In the genomic region with DNA sequence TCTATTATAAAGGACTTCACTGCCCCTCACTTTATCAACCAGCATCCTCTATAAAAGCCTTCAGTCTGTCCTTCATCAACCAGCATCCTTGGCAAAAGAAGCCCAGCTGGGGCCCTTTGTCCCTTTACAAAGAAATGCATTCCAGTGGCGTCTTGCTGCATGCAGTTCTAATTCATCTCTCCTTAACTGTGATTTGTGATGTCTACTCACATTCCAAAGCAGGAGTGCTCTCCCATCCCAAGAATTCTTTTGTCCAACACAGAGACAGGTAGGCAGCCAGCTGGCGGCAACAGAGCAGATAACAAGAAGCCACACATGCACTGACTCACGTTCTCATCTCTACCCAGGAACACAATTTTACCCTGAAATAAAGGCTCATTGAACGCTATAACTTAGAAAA, we compare ENCODE assay signal across 31 mouse cellular contexts.
A peak's percentile ranks its signal among the peaks of the same experiment; 100 is the strongest.
DNase-seq lines count a peak whose midpoint lies in the region; ATAC-seq and TF ChIP-seq lines count a peak whose summit lies in the region.
"Had no signal": no experiment of that assay in that cellular context is flagged by ENCODE, and none has a peak within 500 bp of the region (broad histone marks: within the 10 kb centered on the region; RNA-seq: fewer than 3 reads in every experiment).

No protein-coding gene starts in this region.

- no peak overlapping the region for H3K4me2 ChIP-seq in forebrain, embryonic 11.5 days (ENCODE audit: low read depth, low read length, severe bottlenecking)
- H3K4me2 ChIP-seq in midbrain, embryonic 14.5 days (ENCODE audit: low read length), result no peak overlapping the region
- H3K4me2 ChIP-seq: embryonic facial prominence, embryonic 12.5 days; embryonic facial prominence, embryonic 15.5 days; forebrain, embryonic 13.5 days; heart, embryonic 11.5 days; heart, embryonic 15.5 days; hindbrain, embryonic 14.5 days had no signal

- no peak overlapping the region for H3K9ac ChIP-seq in forebrain, embryonic 11.5 days (ENCODE audit: low read length)
- H3K9ac ChIP-seq in midbrain, embryonic 14.5 days (replicated peaks; ENCODE audit: low read length), result no peak overlapping the region
- no peak overlapping the region for H3K9ac ChIP-seq in ES-E14 (ENCODE audit: insufficient read depth, low read depth, low read length, poor library complexity, severe bottlenecking)
- H3K9ac ChIP-seq: embryonic facial prominence, embryonic 12.5 days; embryonic facial prominence, embryonic 15.5 days; forebrain, embryonic 13.5 days; heart, embryonic 15.5 days; hindbrain, embryonic 14.5 days had no signal

- no peak overlapping the region for H3K4me3 ChIP-seq in forebrain, embryonic 10.5 days
- no peak overlapping the region for H3K4me3 ChIP-seq in forebrain, embryonic 11.5 days (ENCODE audit: low read depth, low read length)
- H3K4me3 ChIP-seq in midbrain, embryonic 10.5 days, result no peak overlapping the region
- no peak overlapping the region for H3K4me3 ChIP-seq in midbrain, embryonic 14.5 days (replicated peaks; ENCODE audit: low read depth, low read length)
- no peak overlapping the region for H3K4me3 ChIP-seq in ES-E14 (ENCODE audit: insufficient read depth in 1 of 2, low read depth in 1 of 2, low read length in 2 of 2, poor library complexity in 1 of 2, severe bottlenecking in 1 of 2)
- H3K4me3 ChIP-seq: embryonic facial prominence, embryonic 12.5 days; embryonic facial prominence, embryonic 15.5 days; forebrain, embryonic 13.5 days; gastrocnemius, adult 2 months; heart, embryonic 15.5 days had no signal

- in situ Hi-C loops in ES-E14 (cut with MboI; ENCODE audit: low sequenced_read_pairs in 2 of 2, unreplicated experiment in 2 of 2), result no loop called here

- no peak for DNase-seq in forebrain, embryonic 10.5 days (ENCODE audit: extremely low spot score, low spot score)
- no peak for DNase-seq in forebrain, embryonic 11.5 days (ENCODE audit: low spot score)
- DNase-seq in midbrain, embryonic 10.5 days (ENCODE audit: low spot score), result no peak
- no peak for DNase-seq in midbrain, embryonic 14.5 days
- DNase-seq in ES-E14 (ENCODE audit: low read depth, low spot score), result peak; percentile 44
- DNase-seq in ZHBTc4 (ENCODE audit: low read depth, low spot score), result peak; percentile 87
- no peak for DNase-seq in ovary, adult 18-20 months (ENCODE audit: low spot score)
- DNase-seq in adrenal gland, adult 8-10 months, result no peak
- DNase-seq: adrenal gland, postnatal 10 days; adrenal gland, postnatal 36 days; cerebellum, adult 18-20 months; cerebellum, adult 9-11 months; cerebellum, postnatal 25 days; gastrocnemius, adult 2 months; gastrocnemius, postnatal 14 days; heart, adult 18-20 months; heart, postnatal 10 days; heart, postnatal 36 days; kidney, adult 2 months had no signal

- no peaks in the 10 kb centered on the region for H3K36me3 ChIP-seq in forebrain, embryonic 10.5 days (replicated peaks)
- H3K36me3 ChIP-seq in forebrain, embryonic 11.5 days (ENCODE audit: control insufficient read depth, insufficient read depth, low read length), result no peaks in the 10 kb centered on the region
- no peaks in the 10 kb centered on the region for H3K36me3 ChIP-seq in midbrain, embryonic 10.5 days
- no peaks in the 10 kb centered on the region for H3K36me3 ChIP-seq in midbrain, embryonic 14.5 days (ENCODE audit: control insufficient read depth, insufficient read depth, low read length)
- no peaks in the 10 kb centered on the region for H3K36me3 ChIP-seq in ES-E14 (ENCODE audit: control insufficient read depth, insufficient read depth, low read length, poor library complexity, severe bottlenecking)
- H3K36me3 ChIP-seq: embryonic facial prominence, embryonic 12.5 days; embryonic facial prominence, embryonic 15.5 days; heart, embryonic 15.5 days had no signal

- no peak for ATAC-seq in forebrain, embryonic 11.5 days (replicated peaks; ENCODE audit: low FRiP score)
- ATAC-seq in midbrain, embryonic 14.5 days (ENCODE audit: low FRiP score, low TSS enrichment), result no peak
- ATAC-seq: activated CD4-positive, CD25-positive, alpha-beta regulatory T cell, adult 4 months; forebrain, embryonic 13.5 days; forebrain, embryonic 16.5 days; hindbrain, postnatal 0 days; inflammation-experienced regulatory T-cells, adult 6 months; intestine, embryonic 16.5 days; Patski had no signal

- no peaks in the 10 kb centered on the region; the same call in 1 of the 2 replicates for H3K27me3 ChIP-seq in forebrain, embryonic 10.5 days (ENCODE audit: poor library complexity, severe bottlenecking)
- no peaks in the 10 kb centered on the region for H3K27me3 ChIP-seq in forebrain, embryonic 11.5 days (ENCODE audit: control insufficient read depth, insufficient read depth, low read length)
- H3K27me3 ChIP-seq in midbrain, embryonic 10.5 days (ENCODE audit: low read depth, poor library complexity, severe bottlenecking), result no peaks in the 10 kb centered on the region; the same call in 1 of the 2 replicates
- no peaks in the 10 kb centered on the region for H3K27me3 ChIP-seq in midbrain, embryonic 14.5 days (ENCODE audit: control insufficient read depth, insufficient read depth, low read length)
- H3K27me3 ChIP-seq: embryonic facial prominence, embryonic 12.5 days; embryonic facial prominence, embryonic 15.5 days; forebrain, embryonic 13.5 days; heart, embryonic 15.5 days; Patski had no signal

- peaks cover 3% of the 10 kb centered on the region; the same call in 1 of the 2 replicates for H3K9me3 ChIP-seq in forebrain, embryonic 10.5 days
- H3K9me3 ChIP-seq in forebrain, embryonic 11.5 days (ENCODE audit: control insufficient read depth, low read length), result no peaks in the 10 kb centered on the region
- H3K9me3 ChIP-seq in midbrain, embryonic 10.5 days (replicated peaks), result no peaks in the 10 kb centered on the region
- no peaks in the 10 kb centered on the region for H3K9me3 ChIP-seq in midbrain, embryonic 14.5 days (ENCODE audit: control insufficient read depth, low read length)
- no peaks in the 10 kb centered on the region for H3K9me3 ChIP-seq in ES-E14 (ENCODE audit: control insufficient read depth, insufficient read depth, low read depth, low read length)
- H3K9me3 ChIP-seq: embryonic facial prominence, embryonic 12.5 days; embryonic facial prominence, embryonic 15.5 days; forebrain, embryonic 13.5 days; heart, embryonic 15.5 days had no signal

- H3K4me1 ChIP-seq in forebrain, embryonic 10.5 days, result peaks cover 31% of the 10 kb centered on the region
- 0 out of 2 replicates have a peak, but pooled peaks cover 4% of the 10 kb centered on the region for H3K4me1 ChIP-seq in forebrain, embryonic 11.5 days (replicated peaks; ENCODE audit: control insufficient read depth, insufficient read depth, low read length)
- H3K4me1 ChIP-seq in midbrain, embryonic 10.5 days, result peaks cover 9% of the 10 kb centered on the region
- no peaks in the 10 kb centered on the region for H3K4me1 ChIP-seq in midbrain, embryonic 14.5 days (ENCODE audit: control insufficient read depth, insufficient read depth, low read length)
- H3K4me1 ChIP-seq in ES-E14 (ENCODE audit: control insufficient read depth in 2 of 2, insufficient read depth in 2 of 2, low read length in 2 of 2, poor library complexity in 1 of 2), result peaks cover 0 to 5% of the 10 kb centered on the region in 2 experiments; a peak in 1 of 4 replicates
- H3K4me1 ChIP-seq: embryonic facial prominence, embryonic 12.5 days; embryonic facial prominence, embryonic 15.5 days; heart, embryonic 15.5 days had no signal

- peak overlapping the region; percentile 12; the same call in 1 of the 2 replicates for H3K27ac ChIP-seq in forebrain, embryonic 10.5 days
- H3K27ac ChIP-seq in forebrain, embryonic 11.5 days (ENCODE audit: low read depth, low read length), result no peak overlapping the region
- peak overlapping the region; percentile 43; the same call in 1 of the 2 replicates for H3K27ac ChIP-seq in midbrain, embryonic 10.5 days (replicated peaks)
- no peak overlapping the region for H3K27ac ChIP-seq in midbrain, embryonic 14.5 days (replicated peaks; ENCODE audit: low read depth, low read length)
- no peak overlapping the region for H3K27ac ChIP-seq in ES-E14 (ENCODE audit: insufficient read depth, low read depth, low read length, poor library complexity, severe bottlenecking)
- H3K27ac ChIP-seq: embryonic facial prominence, embryonic 12.5 days; embryonic facial prominence, embryonic 15.5 days; forebrain, embryonic 13.5 days; gastrocnemius, adult 2 months; heart, embryonic 15.5 days; hindbrain, embryonic 14.5 days; hindbrain, postnatal 0 days had no signal

- 34% methylated on average over 4 of the region's 4 CpGs for WGBS in forebrain, embryonic 10.5 days
- 32% methylated on average over 4 of the region's 4 CpGs for WGBS in forebrain, embryonic 11.5 days
- 48% methylated on average over 4 of the region's 4 CpGs for WGBS in midbrain, embryonic 10.5 days
- WGBS in midbrain, embryonic 14.5 days, result 43% methylated on average over 4 of the region's 4 CpGs

TF ChIP-seq in ES-E14, 5 proteins besides CTCF, POLR2A, EP300 and RAD21:
- no peak for TF ChIP-seq ZC3H11A (IDR thresholded peaks at IDR 0.05; ENCODE audit: borderline replicate concordance, low read depth, low read length)
- no peak for TF ChIP-seq MAFK (IDR thresholded peaks at IDR 0.05; ENCODE audit: insufficient read depth, low read depth, low read length)
- no peak for TF ChIP-seq CHD2 (IDR thresholded peaks at IDR 0.05; ENCODE audit: low read depth, low read length)
- no peak for TF ChIP-seq HCFC1 (IDR thresholded peaks at IDR 0.05; ENCODE audit: borderline replicate concordance, insufficient read depth, low read length)
- no peak for TF ChIP-seq ZNF384 (IDR thresholded peaks at IDR 0.05; ENCODE audit: low read depth, low read length)

Comparison
In these comparisons a context has a peak if more than half of its experiments do, and no peak if none do; other contexts are left out.
1. H3K27ac ChIP-seq: peak in forebrain, embryonic 10.5 days (single experiment) and midbrain, embryonic 10.5 days (single experiment); none in forebrain, embryonic 11.5 days (single experiment), midbrain, embryonic 14.5 days (single experiment) and ES-E14 (single experiment).
2. DNase-seq: peak in ES-E14 (single experiment) and ZHBTc4 (single experiment); none in forebrain, embryonic 10.5 days (single experiment), forebrain, embryonic 11.5 days (single experiment), midbrain, embryonic 10.5 days (single experiment), midbrain, embryonic 14.5 days (single experiment), ovary, adult 18-20 months (single experiment) and adrenal gland, adult 8-10 months (single experiment).